Mouse (Mus musculus) neural tube, embryonic 15.5 days (tissue): ENCODE data around the gene Akap6. TPM values are rescaled to one million over a fixed set of nuclear protein-coding genes. Genes with fewer than 3 reads are reported as not detected.

Source experiments
- ATAC-seq: fragments of 200-750 bp; cut with Nextera tagmentation; 2 replicates; pipeline ENCODE4 v1.8.0; 2017; ENCODE audit warnings: mild to moderate bottlenecking, moderate TSS enrichment, moderate library complexity; ENCODE audit not compliant: low FRiP score
- H3K27ac ChIP-seq: fragments of 300-500 bp; sonication (generic); replicated peaks from 2 replicates; pipeline ENCODE4 v1.5.1; 2015; ENCODE audit warnings: mild to moderate bottlenecking, inconsistent platforms
- H3K27me3 ChIP-seq: fragments of 300-500 bp; sonication (generic); replicated peaks from 2 replicates; pipeline ENCODE4 v1.6.1; 2015; ENCODE audit warnings: inconsistent platforms
- H3K36me3 ChIP-seq: fragments of 300-500 bp; sonication (generic); 2 replicates; pipeline ENCODE4 v1.6.1; 2015; ENCODE audit warnings: inconsistent platforms
- H3K4me1 ChIP-seq: fragments of 300-500 bp; sonication (generic); 2 replicates; pipeline ENCODE4 v1.6.1; 2015; ENCODE audit warnings: inconsistent platforms
- H3K4me2 ChIP-seq: fragments of 300-500 bp; sonication (generic); 2 replicates; pipeline ENCODE4 v1.6.1; 2015; ENCODE audit warnings: inconsistent platforms, mild to moderate bottlenecking, moderate library complexity
- H3K4me3 ChIP-seq: fragments of 300-500 bp; sonication (generic); replicated peaks from 2 replicates; pipeline ENCODE4 v1.5.1; 2015; ENCODE audit warnings: mild to moderate bottlenecking, inconsistent platforms
- H3K9ac ChIP-seq: fragments of 300-500 bp; sonication (generic); replicated peaks from 2 replicates; pipeline ENCODE4 v1.6.1; 2015; ENCODE audit warnings: mild to moderate bottlenecking, inconsistent platforms
- H3K9me3 ChIP-seq: fragments of 300-500 bp; sonication (generic); replicated peaks from 2 replicates; pipeline ENCODE4 v1.6.1; 2016; ENCODE audit warnings: inconsistent platforms
- WGBS: fragments of 180-500 bp; shearing (Covaris S2); methylation state at CpG from one replicate; pipeline ENCODE4 v1.1.7; 2015; ENCODE audit warnings: mixed read lengths; 5-methylcytosine and 5-hydroxymethylcytosine counted together
- polyA plus RNA-seq: library from polyadenylated mRNA; unstranded; fragments of >200 nt; fragmentation: Nextera tagmentation; extraction: Ambion mirVana; gene quantifications from 2 replicates; pipeline ENCODE4 v1.2.1, GENCODE M21; 2015

Gene Akap6
- polyA plus RNA-seq, 1 experiment from 2014 or later, result 24.4 TPM

DNA sequence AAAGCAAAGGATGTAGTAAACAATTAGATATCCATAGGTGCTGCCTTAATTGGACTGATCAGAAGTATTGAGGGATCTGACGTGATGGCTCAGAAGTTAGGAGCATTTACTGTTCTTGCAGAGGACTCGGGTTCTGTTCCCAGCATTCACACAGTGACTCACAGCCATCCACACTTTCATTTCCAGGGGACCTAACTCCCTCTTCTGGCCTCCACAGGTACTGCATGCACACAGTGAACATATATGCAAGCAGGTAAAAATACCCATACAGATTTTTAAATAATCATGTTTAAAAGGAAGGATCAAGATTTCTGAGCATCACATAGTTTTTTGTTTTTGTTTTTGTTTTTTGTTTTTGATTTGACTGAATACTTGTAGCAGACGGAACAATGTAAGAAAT is 235.8 kb downstream of the Akap6 start:
- WGBS, result 94% methylated on average over 3 of the region's 3 CpGs
- no peak for ATAC-seq
- no peak overlapping the region for H3K9ac ChIP-seq

DNA sequence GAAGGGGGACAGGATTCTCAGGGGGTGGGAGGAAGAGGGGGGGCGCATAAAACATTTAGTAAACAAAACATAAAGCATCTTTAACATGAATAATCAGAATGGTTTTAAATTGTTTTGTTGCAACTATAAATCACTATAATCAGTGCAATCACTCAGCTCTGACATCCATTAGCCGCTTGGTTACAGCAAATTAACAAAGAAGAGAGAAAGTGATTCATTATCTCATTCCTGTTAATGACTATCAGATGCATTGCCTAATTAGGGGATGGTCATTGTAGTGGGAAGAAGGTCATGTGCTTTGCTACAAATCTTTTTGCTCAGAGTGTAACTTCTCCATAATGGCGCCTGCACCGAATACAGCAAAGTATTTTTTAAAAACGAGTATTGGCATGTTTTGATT is 239.6 kb downstream of the Akap6 start:
- Histone ChIP-seq H3K4me3 (no peak overlapping the region), H3K27ac (no peak overlapping the region), H3K9ac (no peak overlapping the region), H3K4me2 (no peak overlapping the region), H3K27me3 (no peaks in the 10 kb centered on the region), H3K36me3 (no peaks in the 10 kb centered on the region), H3K4me1 (peaks cover 11% of the 10 kb centered on the region; the same call in 1 of the 2 replicates), H3K9me3 (no peaks in the 10 kb centered on the region)
- no peak for ATAC-seq
- 51% methylated on average over 5 of the region's 5 CpGs for WGBS

More for the DNA sequence above, 235.8 kb downstream of the Akap6 start:
- Histone ChIP-seq H3K36me3 (no peaks in the 10 kb centered on the region), H3K4me1 (peaks cover 10% of the 10 kb centered on the region; the same call in 1 of the 2 replicates), H3K4me2 (no peak overlapping the region), H3K9me3 (no peaks in the 10 kb centered on the region), H3K27ac (no peak overlapping the region), H3K27me3 (no peaks in the 10 kb centered on the region), H3K4me3 (no peak overlapping the region)

DNA sequence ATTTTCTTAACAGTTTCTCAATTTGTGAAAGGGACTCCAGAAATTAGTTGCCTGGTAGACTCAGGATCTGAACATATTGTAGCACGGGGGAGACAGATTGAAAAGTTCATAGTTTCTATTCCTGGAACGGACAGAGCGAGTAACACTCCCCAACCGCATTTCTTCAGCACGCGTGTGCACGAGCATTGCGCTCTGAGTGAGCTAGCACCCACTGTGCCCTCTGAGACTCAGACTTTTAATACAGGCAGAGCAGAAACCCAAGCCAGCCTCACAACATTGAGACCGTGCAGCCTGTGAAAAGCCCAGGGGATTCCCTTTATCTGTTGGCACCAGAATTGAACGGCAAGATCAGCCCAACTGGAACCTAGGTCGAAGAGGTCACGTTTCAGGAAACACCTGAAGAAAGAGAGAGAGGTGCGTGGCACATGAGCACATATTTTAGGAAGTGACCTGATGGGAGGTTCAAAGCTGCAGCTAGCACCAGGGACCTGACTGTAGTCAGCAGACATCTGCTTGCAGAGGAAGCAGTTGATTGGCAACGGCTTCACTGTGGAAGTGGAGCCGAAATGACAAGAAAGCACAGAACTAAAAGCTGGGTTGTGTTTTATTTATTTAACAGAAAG is 240.3 kb downstream of the Akap6 start:
- Histone ChIP-seq H3K36me3 (no peaks in the 10 kb centered on the region), H3K27me3 (no peaks in the 10 kb centered on the region), H3K27ac (no peak overlapping the region), H3K4me1 (peaks cover 11% of the 10 kb centered on the region; the same call in 1 of the 2 replicates), H3K4me2 (no peak overlapping the region), H3K4me3 (no peak overlapping the region), H3K9me3 (no peaks in the 10 kb centered on the region), H3K9ac (no peak overlapping the region)
- ATAC-seq, result no peak
- 67% methylated on average over 15 of the region's 15 CpGs for WGBS

DNA sequence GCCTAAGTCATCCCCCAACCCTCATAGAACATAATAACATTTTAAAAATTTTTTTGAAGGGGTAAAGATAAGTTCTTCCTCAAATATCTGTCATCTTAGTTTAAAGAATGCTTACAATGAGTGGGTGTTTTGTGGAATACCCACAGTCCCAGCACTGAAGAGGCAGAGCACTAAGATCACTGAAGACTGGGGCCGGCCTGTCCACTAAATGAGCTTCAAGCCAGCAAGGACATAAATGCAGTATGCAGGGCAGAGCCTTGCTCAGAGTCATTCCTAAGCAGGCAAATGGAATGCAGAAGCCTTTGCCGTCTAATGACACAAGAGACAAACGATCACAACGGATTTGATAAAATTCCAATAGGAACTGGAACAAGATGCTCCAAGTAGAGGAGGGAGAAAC is 242.8 kb downstream of the Akap6 start:
- Histone ChIP-seq H3K27ac (no peak overlapping the region), H3K27me3 (no peaks in the 10 kb centered on the region), H3K9me3 (no peaks in the 10 kb centered on the region), H3K36me3 (peaks cover 5% of the 10 kb centered on the region; the same call in 1 of the 2 replicates), H3K4me3 (no peak overlapping the region), H3K9ac (no peak overlapping the region), H3K4me1 (peaks cover 11% of the 10 kb centered on the region; the same call in 1 of the 2 replicates), H3K4me2 (no peak overlapping the region)
- no peak for ATAC-seq
- 86% methylated on average over 4 of the region's 4 CpGs for WGBS

DNA sequence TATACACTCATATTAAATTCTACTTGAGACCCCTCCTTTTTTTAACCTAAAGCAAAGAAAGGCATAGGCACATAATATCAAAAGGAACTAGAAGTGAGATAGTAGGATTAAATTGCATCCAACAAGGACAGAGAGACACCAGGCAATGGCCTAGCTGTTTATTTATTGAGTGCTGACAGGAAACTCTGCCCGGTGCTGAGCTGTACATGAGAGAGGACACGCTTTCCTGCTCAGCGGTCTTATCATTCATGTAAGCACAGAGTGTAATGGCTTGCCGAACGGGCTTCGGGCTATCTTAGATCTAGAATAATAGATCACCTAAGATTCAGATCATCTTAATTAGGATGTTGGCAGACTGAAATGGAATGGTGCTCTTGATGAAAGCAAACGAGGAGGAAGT is 245.1 kb downstream of the Akap6 start:
- Histone ChIP-seq H3K27ac (no peak overlapping the region), H3K9ac (no peak overlapping the region), H3K27me3 (no peaks in the 10 kb centered on the region), H3K9me3 (no peaks in the 10 kb centered on the region), H3K4me3 (no peak overlapping the region), H3K36me3 (peaks cover 5% of the 10 kb centered on the region; the same call in 1 of the 2 replicates), H3K4me2 (no peak overlapping the region), H3K4me1 (peaks cover 9% of the 10 kb centered on the region; the same call in 1 of the 2 replicates)
- 64% methylated on average over 7 of the region's 7 CpGs for WGBS
- ATAC-seq, result no peak

DNA sequence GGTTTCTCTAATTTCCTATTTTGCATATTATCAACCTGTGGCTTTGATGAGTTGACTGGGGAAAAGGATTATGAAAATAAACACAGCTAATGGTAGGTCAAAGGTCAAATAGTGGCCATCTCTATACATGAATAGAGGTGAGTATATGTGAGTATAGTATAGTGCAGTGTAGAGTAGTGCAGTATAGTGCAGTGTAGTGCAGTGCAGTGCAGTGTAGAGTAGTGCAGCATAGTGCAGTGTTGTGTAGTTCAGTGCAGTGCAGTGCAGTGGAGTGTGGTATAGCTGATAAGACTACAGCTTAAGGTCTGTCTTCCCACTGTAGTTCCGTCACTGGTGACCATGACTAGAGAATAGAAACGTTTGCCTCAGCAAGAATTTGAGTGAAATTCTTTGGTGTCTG is 245.8 kb downstream of the Akap6 start:
- H3K4me2 ChIP-seq, result no peak overlapping the region
- H3K4me3 ChIP-seq, result no peak overlapping the region
- H3K36me3 ChIP-seq, result peaks cover 5% of the 10 kb centered on the region; the same call in 1 of the 2 replicates
- 93% methylated on average over 2 of the region's 2 CpGs for WGBS
- no peak overlapping the region for H3K27ac ChIP-seq
- no peak overlapping the region for H3K9ac ChIP-seq
- peaks cover 2% of the 10 kb centered on the region; the same call in 1 of the 2 replicates for H3K4me1 ChIP-seq
- H3K27me3 ChIP-seq, result no peaks in the 10 kb centered on the region
- peak; percentile 53; the same call in 1 of the 2 replicates for ATAC-seq
- H3K9me3 ChIP-seq, result no peaks in the 10 kb centered on the region

DNA sequence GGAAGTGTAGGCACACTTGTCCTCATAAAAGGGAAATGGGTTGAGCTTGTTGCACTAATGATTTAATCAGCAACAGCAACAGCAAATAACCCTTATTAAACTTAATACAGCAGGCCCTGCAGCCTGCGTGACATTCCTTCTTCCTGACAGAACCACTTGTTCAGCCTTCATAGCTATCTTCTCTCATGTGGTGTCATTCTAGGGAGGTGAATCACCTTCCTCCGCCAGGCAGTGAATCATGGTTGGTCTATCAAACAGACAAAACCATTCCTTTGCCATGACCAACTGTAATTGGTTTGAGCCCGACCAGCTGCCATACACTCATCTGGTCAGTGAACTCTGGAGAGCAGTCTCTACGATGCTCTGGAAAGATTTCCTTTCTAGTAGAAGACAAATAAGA is 251.5 kb downstream of the Akap6 start:
- H3K9me3 ChIP-seq, result no peaks in the 10 kb centered on the region
- no peak overlapping the region for H3K27ac ChIP-seq
- ATAC-seq, result no peak
- no peaks in the 10 kb centered on the region for H3K4me1 ChIP-seq
- no peak overlapping the region for H3K4me2 ChIP-seq
- no peak overlapping the region for H3K4me3 ChIP-seq
- H3K9ac ChIP-seq, result no peak overlapping the region
- H3K36me3 ChIP-seq, result peaks cover 6% of the 10 kb centered on the region
- 71% methylated on average over 4 of the region's 4 CpGs for WGBS
- no peaks in the 10 kb centered on the region for H3K27me3 ChIP-seq

DNA sequence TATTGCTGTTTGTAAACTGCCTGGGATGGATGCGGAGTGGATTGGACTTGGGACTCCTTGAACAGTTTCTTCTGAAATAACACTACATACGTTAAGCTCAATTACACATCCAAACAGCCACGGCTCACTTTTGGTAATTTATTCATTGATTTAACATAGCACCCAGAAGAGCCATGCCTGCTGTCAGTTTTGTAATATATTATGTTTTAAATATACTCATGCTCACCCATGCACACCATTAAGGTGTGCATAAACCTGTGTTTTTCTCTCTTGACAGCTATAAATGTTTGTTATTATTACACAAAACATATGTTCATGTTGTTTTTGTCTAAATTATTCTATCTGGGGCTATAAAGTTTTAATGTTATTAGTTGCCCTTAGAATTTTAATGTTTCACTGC is 258.4 kb downstream of the Akap6 start:
- Histone ChIP-seq H3K9ac (no peak overlapping the region), H3K27me3 (no peaks in the 10 kb centered on the region), H3K27ac (no peak overlapping the region), H3K4me2 (no peak overlapping the region), H3K4me3 (no peak overlapping the region), H3K9me3 (no peaks in the 10 kb centered on the region), H3K36me3 (peaks cover 3% of the 10 kb centered on the region; the same call in 1 of the 2 replicates), H3K4me1 (peaks cover 4% of the 10 kb centered on the region)
- WGBS, result 25% methylated on average over 3 of the region's 3 CpGs
- peak; percentile 84 for ATAC-seq

DNA sequence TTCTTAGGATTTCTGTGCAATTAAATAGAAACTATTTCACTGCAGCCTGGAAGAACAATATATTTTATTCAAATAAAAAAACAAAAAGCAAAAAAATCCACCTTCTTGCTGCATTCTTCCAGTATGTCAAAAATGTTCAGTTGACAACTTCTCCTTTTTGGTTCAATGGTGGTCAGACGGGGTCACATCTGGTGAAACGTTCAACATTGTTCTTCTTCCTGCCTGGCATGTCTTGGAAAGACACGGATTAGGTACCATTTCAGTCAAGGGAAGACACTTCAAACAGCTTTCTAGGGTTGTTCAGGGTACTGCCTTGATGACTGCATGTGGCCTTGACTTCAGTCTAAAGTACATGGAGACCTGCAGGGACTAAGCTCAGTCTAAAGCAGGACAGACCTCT is 258.8 kb downstream of the Akap6 start:
- H3K36me3 ChIP-seq, result no peaks in the 10 kb centered on the region
- WGBS, result 41% methylated on average over 3 of the region's 3 CpGs
- no peak overlapping the region for H3K27ac ChIP-seq
- ATAC-seq, result no peak
- H3K27me3 ChIP-seq, result no peaks in the 10 kb centered on the region
- H3K4me2 ChIP-seq, result no peak overlapping the region
- no peak overlapping the region for H3K4me3 ChIP-seq
- H3K9ac ChIP-seq, result no peak overlapping the region
- H3K4me1 ChIP-seq, result peaks cover 4% of the 10 kb centered on the region
- no peaks in the 10 kb centered on the region for H3K9me3 ChIP-seq

DNA sequence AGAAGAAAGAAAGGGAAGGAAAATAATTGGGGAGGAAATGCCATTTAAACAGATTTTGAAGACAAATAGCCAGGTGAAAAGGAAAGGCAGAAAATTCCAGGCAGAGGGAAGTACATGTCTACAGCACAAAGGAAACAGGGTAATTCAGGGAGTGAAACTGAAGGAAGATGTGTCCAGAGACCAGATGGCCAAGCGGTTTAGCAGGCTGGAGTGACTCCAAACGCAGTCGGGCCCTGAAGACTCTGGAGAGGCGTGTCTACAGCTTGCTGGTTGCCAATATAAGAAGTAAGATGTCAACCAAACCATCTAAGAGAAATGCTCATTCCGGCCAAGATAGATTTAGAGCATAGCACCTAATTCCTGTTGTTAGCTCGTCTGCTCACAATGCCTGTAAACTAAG is 292.6 kb downstream of the Akap6 start:
- no peak for ATAC-seq
- Histone ChIP-seq H3K4me3 (no peak overlapping the region), H3K36me3 (no peaks in the 10 kb centered on the region), H3K9me3 (no peaks in the 10 kb centered on the region), H3K4me1 (no peaks in the 10 kb centered on the region), H3K27me3 (no peaks in the 10 kb centered on the region), H3K27ac (no peak overlapping the region), H3K4me2 (no peak overlapping the region), H3K9ac (no peak overlapping the region)
- WGBS, result 77% methylated on average over 6 of the region's 6 CpGs

DNA sequence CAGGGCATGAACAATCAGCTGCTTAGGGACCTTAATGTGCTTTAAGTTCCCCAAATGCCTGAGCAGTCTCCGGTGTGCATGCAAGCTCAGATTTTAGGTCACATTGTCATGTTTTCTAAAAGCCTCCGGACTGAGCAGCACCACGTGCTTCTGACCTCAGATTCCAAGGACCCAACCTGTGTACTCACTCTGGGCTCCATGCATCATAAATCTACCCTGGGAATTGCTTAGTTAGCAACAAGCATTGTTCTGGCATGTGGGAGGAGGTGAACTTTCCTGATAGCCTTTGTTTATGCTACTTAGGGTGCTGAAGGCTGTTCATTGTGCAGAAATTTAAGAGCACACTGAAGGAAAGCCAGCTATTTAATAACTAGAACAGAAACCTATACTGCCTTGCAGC is 313.2 kb downstream of the Akap6 start:
- Histone ChIP-seq H3K4me1 (0 out of 2 replicates have a peak, but pooled peaks cover 6% of the 10 kb centered on the region), H3K9ac (no peak overlapping the region), H3K4me3 (no peak overlapping the region), H3K27ac (no peak overlapping the region), H3K27me3 (no peaks in the 10 kb centered on the region), H3K36me3 (no peaks in the 10 kb centered on the region), H3K9me3 (no peaks in the 10 kb centered on the region), H3K4me2 (no peak overlapping the region)
- 4% methylated on average over 3 of the region's 3 CpGs for WGBS
- no peak for ATAC-seq

DNA sequence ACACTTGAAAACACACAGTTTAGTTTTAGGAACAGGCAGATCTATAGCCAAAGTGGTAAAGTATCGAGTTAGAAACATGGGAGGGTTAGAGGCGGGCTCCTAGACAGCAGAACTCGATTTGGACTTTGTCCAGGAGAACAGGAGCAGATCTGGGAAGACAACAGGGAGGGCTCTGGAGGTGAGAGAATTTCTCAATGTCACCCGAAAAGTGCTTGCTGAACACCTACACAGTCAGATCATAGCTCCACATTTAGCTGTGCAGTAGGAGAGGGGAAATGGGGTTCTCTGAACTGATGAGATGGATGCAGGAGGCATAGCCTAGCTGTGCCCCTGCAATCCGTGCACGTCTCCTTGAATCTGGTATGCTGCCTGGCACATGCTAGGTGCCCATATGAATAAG is 315.4 kb downstream of the Akap6 start:
- Histone ChIP-seq H3K4me1 (0 out of 2 replicates have a peak, but pooled peaks cover 6% of the 10 kb centered on the region), H3K27ac (no peak overlapping the region), H3K36me3 (no peaks in the 10 kb centered on the region), H3K4me2 (no peak overlapping the region), H3K9ac (no peak overlapping the region), H3K4me3 (no peak overlapping the region), H3K27me3 (no peaks in the 10 kb centered on the region), H3K9me3 (no peaks in the 10 kb centered on the region)
- no peak for ATAC-seq
- 90% methylated on average over 6 of the region's 6 CpGs for WGBS
